Mouse (Mus musculus) testis, postnatal 14 days (tissue): ENCODE results near the gene Baz2b.
"Not testable (repeated sequence)": the region's sequence is repeated elsewhere in the genome, so short reads cannot be mapped to it uniquely, and the experiment has no call there.

Source experiments
- DNase-seq: peaks from one replicate; pipeline ENCODE4 v3.0.0; 2021; ENCODE audit warnings: low spot score

Baz2b gene

DNA sequence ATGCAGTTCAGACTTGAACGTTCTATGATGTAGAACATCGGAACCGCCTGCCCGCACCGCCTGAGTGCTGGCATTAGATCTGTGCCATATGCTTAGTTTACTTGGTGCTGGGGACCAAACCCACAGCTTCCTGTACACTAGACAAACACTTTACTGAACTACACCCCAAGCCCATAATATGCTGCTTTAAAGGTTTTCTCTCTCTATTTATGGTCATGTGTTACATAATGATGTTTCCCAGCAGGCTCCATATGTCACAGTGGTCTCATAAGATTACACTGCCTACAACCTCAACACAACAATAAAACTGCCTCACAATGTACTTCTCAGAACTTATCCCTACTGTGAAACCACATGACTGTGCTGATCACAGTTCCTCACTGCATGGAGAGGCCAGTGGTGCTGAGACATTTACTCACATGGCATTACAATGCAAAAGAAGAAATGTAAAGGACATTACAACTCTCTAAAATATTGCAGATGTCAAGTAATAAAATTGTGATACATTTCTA is 9.5 kb downstream of the Baz2b start:
- no peak for DNase-seq

DNA sequence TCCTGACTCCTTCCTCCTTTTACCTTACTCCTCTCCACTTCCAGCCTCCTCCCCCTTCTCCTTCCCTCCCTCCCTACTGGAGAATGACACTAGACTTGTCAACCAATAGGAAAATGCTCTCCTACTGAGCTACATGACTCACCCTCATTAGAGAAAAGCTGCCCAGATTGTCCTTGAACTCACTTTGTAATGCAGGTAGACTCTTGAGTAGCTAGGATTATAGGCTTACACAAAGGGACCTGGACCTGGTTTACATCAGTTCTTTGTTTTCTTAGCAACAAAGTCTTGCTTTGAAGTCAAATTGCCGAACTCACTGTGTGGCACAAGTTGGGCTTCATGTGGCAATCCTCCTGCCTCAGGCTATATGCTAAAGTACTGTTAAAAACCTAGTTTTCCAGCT is 12.8 kb downstream of the Baz2b start:
- DNase-seq: no peak

DNA sequence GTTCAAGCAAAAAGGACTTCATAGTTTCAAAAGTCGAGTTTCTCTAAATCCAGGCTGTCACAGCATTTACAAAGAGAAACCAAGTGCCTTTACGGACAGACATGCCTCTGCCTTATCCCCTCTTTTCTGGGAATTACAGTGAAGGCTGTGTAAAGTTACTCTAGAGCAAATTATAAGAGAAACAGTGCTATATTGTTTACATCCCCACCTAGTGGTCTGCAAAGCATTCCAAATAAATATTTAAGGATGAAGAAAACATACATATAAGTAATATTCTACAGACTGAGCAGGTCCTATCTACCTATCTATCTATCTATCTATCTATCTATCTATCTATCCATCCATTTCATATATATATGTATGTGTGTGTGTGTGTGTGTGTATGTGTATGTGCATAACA is 27.9 kb downstream of the Baz2b start:
- no peak for DNase-seq

DNA sequence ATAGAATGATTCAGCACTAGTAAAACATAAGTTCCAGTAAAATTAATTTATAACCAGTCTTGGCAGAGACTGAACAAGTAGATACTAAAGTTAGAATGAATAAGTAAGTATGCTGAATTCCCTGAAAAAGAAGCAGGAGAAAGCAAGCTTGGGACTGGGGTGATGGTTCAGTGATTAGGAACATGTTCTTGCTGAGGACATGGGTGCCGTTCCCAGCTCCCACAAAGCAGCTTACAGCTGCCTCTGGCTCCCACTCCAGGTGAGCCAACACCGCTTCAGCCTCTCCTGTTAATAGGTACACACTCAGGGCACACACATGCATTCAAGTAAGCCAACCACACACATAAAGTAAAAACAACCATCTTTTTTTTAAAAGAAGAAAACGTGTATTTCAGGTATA is 32.1 kb downstream of the Baz2b start:
- no peak for DNase-seq

DNA sequence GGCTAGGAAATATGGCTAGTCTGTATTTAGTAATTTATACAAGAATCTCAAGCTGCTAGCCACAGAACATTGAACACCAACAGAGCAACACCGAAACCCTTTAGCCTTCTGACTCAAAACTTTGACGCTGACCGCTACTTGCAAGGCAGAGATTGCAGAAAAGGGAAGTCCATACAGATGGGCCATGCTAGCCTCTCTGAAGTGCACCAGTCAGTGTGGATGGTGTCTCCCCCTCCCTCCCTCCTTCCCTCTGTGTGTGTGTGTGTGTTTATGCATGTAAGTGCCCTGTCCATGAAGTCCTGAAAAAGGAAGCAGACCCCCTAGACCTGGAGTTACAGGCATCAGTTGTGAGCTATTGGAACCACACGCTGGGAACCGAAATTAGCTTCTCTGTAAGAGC is 33.6 kb downstream of the Baz2b start:
- DNase-seq: no peak

DNA sequence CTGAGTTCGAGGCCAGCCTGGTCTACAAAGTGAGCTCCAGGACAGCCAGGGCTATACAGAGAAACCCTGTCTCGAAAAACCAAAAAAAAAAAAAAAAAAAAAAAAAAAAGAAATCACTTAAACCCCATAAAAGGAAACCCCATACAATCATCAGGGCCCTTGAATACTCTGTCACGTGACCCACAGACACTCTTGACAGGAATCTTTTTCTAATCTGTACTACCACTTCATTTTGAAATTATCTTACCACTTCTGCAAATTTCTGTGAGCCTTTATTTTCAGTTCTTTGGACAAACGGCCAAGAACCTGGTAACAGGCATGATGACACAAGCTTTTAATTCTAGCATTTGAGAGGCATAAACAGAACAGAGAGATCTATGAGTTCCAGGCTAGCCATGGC is 34.6 kb downstream of the Baz2b start:
- no peak for DNase-seq

DNA sequence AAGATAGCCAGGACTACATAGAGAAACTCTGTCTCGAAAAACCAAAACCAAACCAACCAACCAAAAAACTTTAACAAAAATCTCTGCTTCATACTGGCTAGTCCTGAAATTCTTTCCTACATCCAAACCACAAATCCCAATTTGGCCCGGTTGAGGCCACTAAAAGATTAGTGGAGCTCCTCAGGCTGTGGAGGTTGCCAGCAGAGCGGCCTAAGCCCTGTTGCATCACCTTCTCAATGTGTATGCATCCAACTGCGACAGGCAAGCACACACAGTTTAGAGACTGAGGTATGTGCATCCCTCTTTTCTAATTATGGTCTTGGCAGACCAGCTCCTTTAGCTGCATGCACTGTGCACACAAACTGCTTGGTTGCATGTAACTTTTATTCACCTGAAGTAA is 36.0 kb downstream of the Baz2b start:
- no peak for DNase-seq

DNA sequence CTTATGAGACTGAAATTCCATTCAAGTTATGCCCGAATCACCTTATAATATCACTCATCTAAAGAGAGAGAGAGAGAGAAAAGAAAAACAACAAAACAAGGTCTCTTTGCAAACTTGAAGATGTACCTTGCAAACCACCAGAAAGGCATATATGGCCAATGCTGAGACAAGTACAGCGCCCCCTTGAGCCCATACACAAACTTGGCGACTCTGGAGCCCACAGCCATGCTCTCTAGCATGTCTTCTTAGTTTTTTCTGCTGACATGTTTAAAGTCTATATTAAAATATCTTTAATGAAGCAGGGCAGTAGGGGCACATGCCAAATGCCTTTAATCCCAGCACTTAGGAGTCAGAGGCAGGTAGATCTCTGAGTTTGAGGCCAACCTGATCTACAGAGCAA is 36.4 kb downstream of the Baz2b start:
- no peak for DNase-seq

DNA sequence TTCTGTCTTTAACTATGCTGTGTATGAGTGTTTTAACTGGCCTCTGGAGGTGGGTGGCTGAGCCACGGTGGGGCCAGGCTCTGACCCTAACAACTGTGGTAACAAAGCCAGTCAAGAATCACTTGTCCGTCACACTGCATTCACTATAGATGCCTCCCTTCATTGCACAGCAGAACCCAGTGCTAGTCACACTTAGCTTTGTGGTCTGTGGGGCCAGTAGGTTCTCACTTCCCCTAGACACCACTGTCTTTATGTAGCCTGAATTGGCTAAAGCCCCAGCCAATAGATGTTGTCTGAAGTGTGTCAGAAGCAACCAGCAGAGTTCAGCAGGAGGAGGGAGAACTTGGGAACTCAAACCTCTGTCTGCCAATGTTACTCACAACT is 37.1 kb downstream of the Baz2b start:
- DNase-seq: no peak

DNA sequence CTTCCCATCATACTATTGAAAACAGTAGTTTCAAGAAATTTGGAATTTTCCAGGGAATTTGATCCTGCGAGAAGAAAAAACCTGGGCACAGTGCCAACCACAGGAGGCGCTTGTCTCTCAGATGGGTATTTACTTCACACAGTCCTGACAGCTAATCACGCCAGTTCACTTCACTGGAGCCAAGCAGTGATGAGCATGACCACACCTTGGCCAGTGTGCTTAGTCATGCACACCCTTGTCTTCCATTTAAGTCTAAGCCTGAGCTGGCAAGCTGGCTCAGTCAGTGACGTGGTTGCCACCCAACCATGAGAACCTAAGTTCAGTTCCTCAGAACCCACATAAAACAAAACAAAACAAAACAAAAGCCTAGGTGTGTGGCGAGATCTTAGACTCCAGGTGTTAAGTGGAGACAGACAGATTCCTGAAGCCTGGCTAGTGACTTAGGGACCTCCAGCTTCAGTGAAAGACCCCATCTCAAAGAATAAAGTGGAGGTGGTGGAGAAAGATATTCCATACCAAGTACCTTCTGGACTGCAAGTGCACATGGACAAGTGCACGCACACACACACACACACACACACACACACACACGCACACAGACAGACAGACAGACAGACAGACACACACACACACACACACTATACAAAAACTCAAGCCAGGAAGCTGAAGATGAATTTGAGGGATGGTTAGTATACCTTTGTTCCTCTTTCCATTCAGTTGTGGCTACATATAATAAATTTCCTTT is 37.7 kb downstream of the Baz2b start:
- DNase-seq: no peak

DNA sequence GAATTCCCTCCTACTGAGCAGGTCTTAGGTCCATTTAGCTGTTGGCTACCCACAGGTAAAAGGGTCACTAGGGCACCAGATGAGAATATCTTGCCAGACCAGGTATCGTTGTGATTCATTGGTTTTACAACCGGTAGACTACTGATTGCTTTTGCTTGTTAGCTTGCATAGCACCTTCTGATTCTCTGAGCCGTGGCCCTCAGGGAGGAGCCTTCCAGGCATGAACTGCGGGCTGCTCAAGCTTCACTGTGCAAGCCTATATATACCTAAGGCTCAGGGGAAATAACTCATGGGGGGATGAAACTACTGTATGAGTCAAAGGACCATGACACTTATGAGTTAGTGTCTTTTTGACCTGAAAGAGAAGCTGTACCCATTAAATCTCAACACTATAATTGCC is 42.8 kb downstream of the Baz2b start:
- DNase-seq: no peak

DNA sequence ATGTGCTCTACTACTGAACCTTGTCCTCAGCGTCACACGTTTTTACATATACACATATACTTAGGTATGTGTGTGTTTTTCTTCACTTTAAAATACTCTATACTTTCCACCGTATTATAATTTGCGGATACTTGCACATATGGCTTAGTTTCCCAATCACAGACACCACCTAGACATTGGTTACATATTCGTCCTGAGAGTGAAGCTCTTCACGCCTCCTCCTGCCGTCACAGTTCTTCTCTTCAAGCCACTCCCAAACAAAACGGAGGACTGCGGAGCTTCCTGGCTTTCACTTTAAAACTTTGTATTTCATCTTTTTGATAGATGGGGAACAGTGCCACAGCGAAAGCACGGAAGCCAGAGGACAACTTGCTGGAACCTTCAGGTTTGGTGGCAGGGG is 44.0 kb downstream of the Baz2b start:
- no peak for DNase-seq

DNA sequence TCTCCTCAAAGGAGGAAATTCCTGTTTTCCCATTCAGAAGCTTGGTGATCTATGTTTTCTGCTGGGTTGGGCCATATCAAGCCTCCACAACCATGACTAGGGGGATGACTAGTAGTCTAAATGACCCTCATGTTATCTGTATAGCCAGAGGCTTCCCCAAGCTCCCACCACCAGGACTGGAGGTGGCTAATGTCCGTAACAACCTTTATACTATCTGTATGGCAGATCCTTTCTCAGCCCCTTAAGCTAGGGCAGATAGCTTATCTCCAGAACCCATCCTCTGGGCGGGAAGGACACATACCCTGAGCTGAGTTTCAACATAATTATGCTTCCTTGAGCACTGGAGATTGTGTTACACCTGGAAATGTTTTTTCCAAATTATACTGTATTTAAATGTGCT is 45.9 kb downstream of the Baz2b start:
- no peak for DNase-seq

DNA sequence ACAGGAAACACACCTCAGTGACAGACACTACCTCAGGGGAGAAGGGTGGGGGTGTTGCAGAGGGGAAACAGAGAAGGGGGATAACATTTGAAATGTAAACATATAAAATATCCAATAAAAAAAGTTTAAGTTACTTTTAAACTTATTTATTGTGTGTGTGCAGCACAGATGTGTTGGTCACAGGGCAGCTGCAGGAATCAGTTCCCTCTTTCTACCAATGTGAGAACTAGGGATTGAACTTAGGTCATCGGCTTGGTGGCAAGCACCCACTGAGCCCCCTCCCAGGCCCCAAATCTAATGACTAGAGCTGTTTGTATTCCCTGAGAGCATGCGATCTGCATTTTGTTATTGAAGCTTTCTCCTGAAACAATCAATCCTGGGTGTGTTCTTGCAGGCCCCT is 57.2 kb downstream of the Baz2b start:
- DNase-seq: no peak

DNA sequence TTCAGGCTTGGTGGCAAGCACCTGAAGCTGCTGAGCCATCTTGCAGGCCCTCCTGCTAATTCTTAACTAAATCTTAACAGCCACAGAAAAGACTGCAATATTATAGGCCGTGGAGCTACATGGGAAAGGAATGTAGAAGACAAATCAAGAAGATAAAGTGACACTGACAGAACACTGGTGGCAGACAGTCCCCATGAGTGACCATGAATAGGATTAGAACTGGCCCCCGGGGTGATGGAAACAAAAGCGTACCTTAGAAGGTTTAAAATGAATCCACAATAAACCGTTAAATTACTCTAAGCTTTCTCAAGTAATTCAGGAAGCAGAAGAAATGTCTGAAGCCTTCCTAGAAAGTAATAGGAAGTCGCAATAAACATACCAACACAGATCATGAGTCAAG is 61.0 kb downstream of the Baz2b start:
- no peak for DNase-seq

DNA sequence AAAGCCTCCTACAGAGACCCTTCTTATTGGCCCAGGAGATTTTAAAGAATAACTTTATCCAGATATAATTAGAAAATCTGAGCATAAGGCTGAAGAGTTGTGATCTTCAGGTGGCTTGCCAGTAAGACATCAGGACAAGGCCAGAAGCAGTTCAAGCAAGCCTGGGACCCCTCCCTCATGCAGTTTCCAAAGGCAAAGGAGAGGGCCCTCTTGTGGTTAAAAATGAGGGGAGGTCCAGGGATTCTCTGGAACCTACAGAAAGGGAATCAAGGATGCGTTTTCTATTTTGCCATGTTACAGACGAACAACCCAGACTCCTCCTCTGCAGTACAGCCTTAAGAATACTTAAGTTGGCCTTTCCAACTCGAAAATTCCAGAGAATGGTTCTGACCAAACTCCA is 62.2 kb downstream of the Baz2b start:
- DNase-seq: no peak

DNA sequence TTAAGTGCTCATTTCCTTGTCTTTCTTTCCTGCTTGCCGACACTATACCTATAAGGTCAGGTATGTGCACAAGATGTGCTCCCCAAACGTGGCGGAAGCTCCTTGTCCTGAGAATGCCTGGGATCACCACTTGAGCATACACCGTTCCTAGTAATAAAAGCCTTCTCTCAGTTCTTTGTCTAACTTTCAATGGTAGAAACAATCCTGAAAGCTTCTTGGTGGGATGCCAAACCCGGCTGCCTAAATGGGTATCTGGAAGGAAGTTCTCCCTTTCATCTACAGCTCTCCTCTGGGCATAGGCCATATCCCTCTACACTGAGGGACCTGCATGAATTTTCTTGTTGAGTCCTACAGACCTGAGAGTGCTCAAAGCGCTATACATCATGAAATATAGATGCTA is 63.9 kb downstream of the Baz2b start:
- no peak for DNase-seq

DNA sequence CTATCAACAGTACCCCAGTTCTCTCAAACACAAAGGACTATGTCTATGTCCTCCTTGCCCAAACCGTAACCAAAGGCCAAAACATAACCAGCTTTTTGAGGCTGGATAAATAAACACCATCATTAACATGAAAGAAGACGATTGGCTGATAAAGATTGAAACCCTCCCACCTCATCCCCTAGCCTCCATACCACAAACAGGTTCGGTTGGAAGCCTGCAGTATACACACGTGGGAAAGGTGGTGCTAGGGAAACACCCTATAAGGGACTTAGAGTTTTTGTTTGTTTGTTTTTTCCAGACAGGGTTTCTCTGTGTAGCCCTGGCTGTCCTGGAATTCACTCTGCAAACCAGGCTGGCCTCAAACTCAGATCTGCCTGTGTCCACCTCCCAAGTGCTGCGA is 66.3 kb downstream of the Baz2b start:
- no peak for DNase-seq

DNA sequence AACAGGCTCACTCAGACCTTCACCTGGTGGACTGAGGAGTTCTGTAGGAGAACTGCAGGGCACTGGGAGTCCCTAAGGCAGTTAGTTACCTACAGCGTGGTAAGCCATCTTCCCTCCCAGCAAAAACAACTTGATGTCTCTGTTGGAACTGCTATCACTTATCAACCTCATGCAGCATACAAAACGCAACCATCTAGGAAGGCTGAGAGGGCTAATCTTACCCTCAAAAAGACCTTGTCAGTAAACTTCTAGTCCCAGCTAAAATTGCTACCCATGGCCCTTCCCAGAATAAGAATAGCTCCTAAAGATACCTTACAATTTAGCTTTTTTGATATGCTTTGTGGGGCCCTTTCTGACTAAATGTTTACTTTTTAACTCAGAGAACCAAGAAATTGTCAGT is 67.4 kb downstream of the Baz2b start:
- DNase-seq: no peak

DNA sequence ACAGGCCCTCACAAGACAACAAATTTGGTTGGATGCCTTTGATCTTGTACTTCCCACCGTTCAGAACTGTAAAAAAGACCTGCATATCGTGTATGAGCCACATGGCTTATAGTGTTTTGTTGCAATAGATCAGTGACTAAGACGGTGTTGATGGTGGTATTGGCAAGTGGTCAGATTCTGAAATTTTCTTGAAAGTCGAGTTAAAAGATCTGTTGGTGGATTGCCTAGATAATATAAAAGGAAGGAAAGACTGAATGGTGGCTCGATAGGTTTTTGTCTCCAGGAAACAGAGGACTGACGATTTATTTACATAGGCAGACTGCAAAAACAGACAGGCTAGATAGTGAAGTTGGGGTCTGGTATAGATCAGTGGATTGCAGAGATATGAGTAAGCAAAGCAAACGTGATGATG is 70.9 kb downstream of the Baz2b start:
- DNase-seq: no peak

DNA sequence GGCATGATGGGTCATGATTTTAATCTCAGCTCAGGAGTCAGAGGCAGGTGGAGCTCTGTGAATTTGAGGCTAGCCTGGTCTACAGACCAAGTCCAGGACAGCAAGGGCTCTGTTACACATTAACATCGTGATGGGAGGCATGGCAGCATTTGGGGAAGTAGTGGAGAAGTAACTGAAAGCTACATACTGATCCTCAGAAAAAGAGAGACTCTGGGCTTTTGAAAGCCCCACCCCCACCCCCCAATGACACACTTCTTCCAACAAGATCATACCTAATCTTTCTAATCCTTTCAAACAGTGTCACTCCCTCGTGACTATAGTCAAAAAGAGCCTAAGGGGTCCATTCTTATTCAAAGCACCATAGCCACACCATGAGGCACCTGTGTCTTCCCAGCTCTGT is 73.8 kb downstream of the Baz2b start:
- no peak for DNase-seq

DNA sequence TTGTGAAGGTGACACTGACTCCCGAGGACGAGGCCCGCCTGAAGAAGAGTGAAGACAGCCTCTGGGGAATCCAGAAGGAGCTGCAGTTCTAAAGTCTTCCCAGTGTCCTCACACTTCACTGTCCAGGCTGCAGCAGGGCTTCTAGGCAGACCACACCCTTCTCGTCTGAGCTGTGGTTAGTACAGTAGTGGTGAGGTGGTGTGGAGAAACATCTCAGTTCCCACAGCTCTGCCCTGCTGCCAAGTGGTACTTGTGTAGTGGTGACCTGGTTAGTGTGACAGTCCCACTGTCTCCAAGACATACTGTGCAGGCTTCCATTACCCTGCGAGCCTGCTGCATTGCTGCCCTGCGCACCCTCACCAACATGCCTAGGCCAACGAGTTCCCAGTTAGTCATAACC is 74.7 kb downstream of the Baz2b start:
- DNase-seq: not testable (repeated sequence)

DNA sequence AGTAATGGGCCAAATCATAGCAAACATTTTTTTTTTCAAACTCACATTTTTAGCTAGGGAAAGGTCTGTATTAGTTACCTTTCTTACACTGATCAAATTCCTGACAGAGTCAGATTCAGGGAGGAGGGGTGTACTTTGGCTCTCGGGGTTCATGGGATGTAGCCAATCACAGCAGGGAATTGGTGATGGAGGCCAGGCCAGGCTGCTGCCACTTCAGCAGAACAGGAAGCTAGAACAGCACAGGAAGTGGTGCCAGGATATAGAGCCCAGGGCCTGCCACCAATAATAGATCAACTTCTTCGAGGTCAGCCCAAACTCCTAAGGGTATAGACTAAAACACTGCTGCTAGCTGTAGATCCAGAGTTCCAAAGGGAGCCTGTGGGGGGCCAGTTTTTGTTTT is 76.6 kb downstream of the Baz2b start:
- DNase-seq: no peak

DNA sequence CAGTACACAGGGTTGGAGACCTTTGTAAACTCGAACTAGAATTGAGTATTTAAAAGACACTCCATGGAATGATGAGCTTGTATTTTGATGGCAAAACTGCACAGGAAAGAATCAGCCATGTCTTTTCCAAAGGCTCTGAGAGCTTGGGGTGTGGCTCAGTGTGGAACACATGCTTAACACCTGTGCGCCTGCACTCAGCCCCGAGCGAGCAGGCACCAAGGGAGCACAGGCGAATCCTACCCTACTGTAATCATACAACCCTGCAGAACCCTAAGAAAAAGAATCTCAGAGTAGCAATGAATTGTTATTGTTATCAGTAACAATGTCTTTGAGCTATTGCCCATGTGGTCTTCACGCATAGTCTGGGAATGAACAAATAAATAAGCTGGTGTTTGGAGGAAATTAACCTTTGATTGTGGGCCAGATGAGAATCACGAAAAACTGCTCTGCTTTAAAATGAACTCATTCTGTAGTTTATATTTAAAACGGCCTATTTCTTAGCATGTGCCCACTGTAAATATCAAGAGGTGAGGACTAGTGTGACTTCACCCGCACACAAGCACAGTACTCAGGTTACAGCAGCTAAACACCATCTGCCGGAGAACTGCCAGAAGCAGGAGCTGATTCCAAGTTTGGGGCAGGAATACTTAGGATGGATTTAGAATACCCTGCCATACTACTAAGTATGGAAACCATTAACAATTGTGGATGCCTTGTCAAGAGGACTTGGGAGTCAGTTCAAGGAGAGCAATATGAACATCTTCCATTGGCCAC is 77.2 kb downstream of the Baz2b start:
- no peak for DNase-seq
